Mouse (Mus musculus) intestine, embryonic 15.5 days (tissue): Measurements from ENCODE around the gene Zfp422. TPM values are rescaled to one million over a fixed set of nuclear protein-coding genes. Genes with fewer than 3 reads are reported as not detected.

Experiments
- ATAC-seq: fragments of 200-750 bp; cut with Nextera tagmentation; 2 replicates; pipeline ENCODE4 v1.8.0; 2017; ENCODE audit warnings: moderate TSS enrichment, moderate library complexity
- H3K27ac ChIP-seq: fragments of 300-500 bp; sonication (generic); 2 replicates; pipeline ENCODE4 v1.5.1; 2015; ENCODE audit warnings: mild to moderate bottlenecking, inconsistent platforms
- H3K27me3 ChIP-seq: fragments of 300-500 bp; sonication (generic); replicated peaks from 2 replicates; pipeline ENCODE4 v1.6.1; 2015; ENCODE audit warnings: inconsistent platforms
- H3K36me3 ChIP-seq: fragments of 300-500 bp; sonication (generic); 2 replicates; pipeline ENCODE4 v1.6.1; 2015; ENCODE audit warnings: inconsistent platforms
- H3K4me1 ChIP-seq: fragments of 300-500 bp; sonication (generic); replicated peaks from 2 replicates; pipeline ENCODE4 v1.6.1; 2015; ENCODE audit warnings: inconsistent platforms
- H3K4me2 ChIP-seq: fragments of 300-500 bp; sonication (generic); replicated peaks from 2 replicates; pipeline ENCODE4 v1.6.1; 2015; ENCODE audit warnings: mild to moderate bottlenecking, inconsistent platforms
- H3K4me3 ChIP-seq: fragments of 300-500 bp; sonication (generic); replicated peaks from 2 replicates; pipeline ENCODE4 v1.5.1; 2015; ENCODE audit warnings: inconsistent platforms
- H3K9ac ChIP-seq: fragments of 300-500 bp; sonication (generic); 2 replicates; pipeline ENCODE4 v1.6.1; 2015; ENCODE audit warnings: inconsistent platforms
- H3K9me3 ChIP-seq: fragments of 300-500 bp; sonication (generic); 2 replicates; pipeline ENCODE4 v1.6.1; 2016; ENCODE audit warnings: inconsistent platforms
- WGBS: fragments of 180-500 bp; shearing (Covaris S2); methylation state at CpG from one replicate; pipeline ENCODE4 v1.1.7; 2015; 5-methylcytosine and 5-hydroxymethylcytosine counted together
- polyA plus RNA-seq: library from polyadenylated mRNA; unstranded; fragments of >200 nt; fragmentation: Nextera tagmentation; extraction: Ambion mirVana; gene quantifications from 2 replicates; pipeline ENCODE4 v1.2.1, GENCODE M21; 2015

Gene Zfp422
- polyA plus RNA-seq, 1 experiment from 2014 or later, result 126 TPM

- H3K36me3 ChIP-seq, result no peaks in the 10 kb centered on the region
- ATAC-seq, result no peak
- H3K9me3 ChIP-seq, result no peaks in the 10 kb centered on the region
- no peak overlapping the region for H3K27ac ChIP-seq
- H3K4me1 ChIP-seq, result peaks cover 16% of the 10 kb centered on the region
- H3K9ac ChIP-seq, result no peak overlapping the region
- no peak overlapping the region for H3K4me2 ChIP-seq
- 70% methylated on average over 3 of the region's 3 CpGs for WGBS
- H3K4me3 ChIP-seq, result no peak overlapping the region
- H3K27me3 ChIP-seq, result no peaks in the 10 kb centered on the region
Observed at GRCm38 (mm10) chr6:116666892-116667291, 38.1 kb upstream of the Zfp422 start.

- 88% methylated on average over 12 of the region's 12 CpGs for WGBS
- no peak overlapping the region for H3K27ac ChIP-seq
- H3K9ac ChIP-seq, result no peak overlapping the region
- H3K4me3 ChIP-seq, result no peak overlapping the region
- H3K27me3 ChIP-seq, result no peaks in the 10 kb centered on the region
- no peaks in the 10 kb centered on the region for H3K9me3 ChIP-seq
- H3K4me2 ChIP-seq, result no peak overlapping the region
- peaks cover 12% of the 10 kb centered on the region for H3K4me1 ChIP-seq
- ATAC-seq, result no peak
- H3K36me3 ChIP-seq, result no peaks in the 10 kb centered on the region
Observed at GRCm38 (mm10) chr6:116666085-116666750, 37.4 kb upstream of the Zfp422 start.

- Histone ChIP-seq H3K9me3 (no peaks in the 10 kb centered on the region), H3K4me3 (no peak overlapping the region), H3K9ac (no peak overlapping the region), H3K36me3 (no peaks in the 10 kb centered on the region), H3K27ac (no peak overlapping the region), H3K4me1 (no peaks in the 10 kb centered on the region), H3K27me3 (no peaks in the 10 kb centered on the region), H3K4me2 (no peak overlapping the region)
- WGBS, result 78% methylated on average over 3 of the region's 3 CpGs
- no peak for ATAC-seq
Observed at GRCm38 (mm10) chr6:116664830-116665229, 36.0 kb upstream of the Zfp422 start.

DNA sequence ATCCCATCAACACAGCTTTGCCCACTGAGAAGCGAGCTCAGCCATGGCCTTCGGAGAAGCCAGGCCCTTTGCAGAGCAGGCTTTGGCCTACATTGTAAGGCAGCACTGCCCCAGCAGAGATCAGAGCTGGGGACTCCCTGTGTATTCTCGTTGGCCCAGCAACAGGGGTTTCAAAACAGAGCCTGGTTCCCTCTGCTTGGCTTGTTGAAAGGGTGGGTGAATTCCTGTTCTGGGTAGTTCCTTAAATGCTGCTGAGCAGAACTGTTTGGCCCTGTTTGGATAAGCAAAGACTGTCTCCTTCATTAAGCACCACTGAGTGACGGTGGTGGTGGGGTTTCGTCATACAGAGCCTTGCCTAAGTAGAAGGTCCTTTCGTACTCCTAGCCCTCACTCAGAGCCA is 35.2 kb upstream of the Zfp422 start:
- Histone ChIP-seq H3K27me3 (no peaks in the 10 kb centered on the region), H3K27ac (0 out of 2 replicates have a peak overlapping the region, but pooled peaks have one; percentile 17), H3K9me3 (no peaks in the 10 kb centered on the region), H3K4me3 (no peak overlapping the region), H3K4me1 (no peaks in the 10 kb centered on the region), H3K9ac (no peak overlapping the region), H3K36me3 (no peaks in the 10 kb centered on the region), H3K4me2 (no peak overlapping the region)
- 83% methylated on average over 6 of the region's 6 CpGs for WGBS
- no peak for ATAC-seq

DNA sequence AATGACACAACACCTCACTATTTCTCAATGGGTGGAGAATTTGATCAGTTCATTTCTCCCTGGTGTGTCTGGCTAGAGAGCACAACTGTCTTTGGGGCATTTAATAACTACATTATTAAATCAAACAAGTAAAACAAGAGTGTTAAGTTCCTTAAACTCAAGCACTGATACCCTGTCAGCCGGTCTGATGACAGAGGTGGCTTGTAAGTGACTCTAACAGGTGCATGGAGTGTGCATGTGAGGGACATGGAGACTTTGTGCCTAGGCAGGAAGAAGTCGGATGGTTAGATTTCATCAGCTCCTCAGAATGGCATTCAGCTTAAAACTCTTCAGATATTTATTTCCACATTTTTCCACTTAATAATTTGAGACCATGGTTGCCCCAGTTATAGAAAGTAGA is 34.6 kb upstream of the Zfp422 start:
- 84% methylated on average over 2 of the region's 2 CpGs for WGBS
- no peak for ATAC-seq

DNA sequence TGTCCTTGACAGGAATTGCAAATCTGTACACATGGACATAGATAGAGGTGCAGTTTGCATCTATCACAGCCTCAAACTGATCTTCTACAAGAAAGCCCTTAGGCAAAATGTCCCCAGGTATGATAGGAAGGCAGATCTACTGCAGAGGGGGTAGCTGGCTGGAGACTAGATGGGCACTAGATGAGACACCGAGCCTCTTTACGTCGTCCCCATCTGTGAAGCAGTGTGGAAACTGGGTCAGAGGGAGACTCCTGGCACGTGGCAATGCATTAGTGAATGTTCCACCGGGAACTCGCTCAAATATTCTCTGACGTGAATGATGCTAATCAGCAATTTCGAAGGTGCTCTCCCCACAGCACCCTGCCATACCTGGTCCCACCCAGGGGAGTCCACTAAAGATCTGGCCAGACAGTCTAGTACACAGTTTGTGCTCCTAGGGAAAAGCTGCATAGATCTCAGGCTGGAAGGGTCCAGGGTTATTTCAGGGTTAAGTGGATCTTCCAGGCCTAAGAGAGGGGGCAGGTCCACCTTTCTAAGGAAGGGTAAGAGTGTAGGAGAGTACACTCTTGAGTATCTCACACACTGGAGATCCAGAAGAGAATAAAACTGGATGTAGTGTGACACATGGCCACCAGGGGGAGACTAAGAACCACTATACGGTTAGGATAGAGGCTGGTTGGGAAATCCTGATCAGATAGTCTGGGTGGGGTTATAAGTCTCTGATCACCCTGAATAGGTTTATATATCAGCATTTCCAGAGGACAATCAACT is 25.1 kb upstream of the Zfp422 start:
- Histone ChIP-seq H3K4me2 (no peak overlapping the region), H3K4me3 (no peak overlapping the region), H3K27me3 (no peaks in the 10 kb centered on the region), H3K27ac (no peak overlapping the region), H3K36me3 (no peaks in the 10 kb centered on the region), H3K4me1 (peaks cover 11% of the 10 kb centered on the region; the same call in 1 of the 2 replicates), H3K9me3 (no peaks in the 10 kb centered on the region), H3K9ac (no peak overlapping the region)
- WGBS, result 59% methylated on average over 9 of the region's 9 CpGs
- peak; percentile 67 for ATAC-seq

More for the DNA sequence above, 34.6 kb upstream of the Zfp422 start:
- H3K27me3 ChIP-seq, result no peaks in the 10 kb centered on the region
- H3K9me3 ChIP-seq, result no peaks in the 10 kb centered on the region
- H3K36me3 ChIP-seq, result no peaks in the 10 kb centered on the region
- no peak overlapping the region for H3K4me3 ChIP-seq
- H3K27ac ChIP-seq, result no peak overlapping the region
- no peak overlapping the region for H3K4me2 ChIP-seq
- H3K4me1 ChIP-seq, result no peaks in the 10 kb centered on the region
- H3K9ac ChIP-seq, result no peak overlapping the region

GRCm38 (mm10) chr6:116653191-116653590 is 24.4 kb upstream of the Zfp422 start:
- H3K27me3 ChIP-seq, result no peaks in the 10 kb centered on the region
- H3K27ac ChIP-seq, result no peak overlapping the region
- H3K4me3 ChIP-seq, result no peak overlapping the region
- H3K9me3 ChIP-seq, result no peaks in the 10 kb centered on the region
- WGBS, result 81% methylated on average over 3 of the region's 3 CpGs
- ATAC-seq, result no peak
- no peak overlapping the region for H3K9ac ChIP-seq
- H3K4me1 ChIP-seq, result peaks cover 11% of the 10 kb centered on the region; the same call in 1 of the 2 replicates
- no peaks in the 10 kb centered on the region for H3K36me3 ChIP-seq
- H3K4me2 ChIP-seq, result no peak overlapping the region

DNA sequence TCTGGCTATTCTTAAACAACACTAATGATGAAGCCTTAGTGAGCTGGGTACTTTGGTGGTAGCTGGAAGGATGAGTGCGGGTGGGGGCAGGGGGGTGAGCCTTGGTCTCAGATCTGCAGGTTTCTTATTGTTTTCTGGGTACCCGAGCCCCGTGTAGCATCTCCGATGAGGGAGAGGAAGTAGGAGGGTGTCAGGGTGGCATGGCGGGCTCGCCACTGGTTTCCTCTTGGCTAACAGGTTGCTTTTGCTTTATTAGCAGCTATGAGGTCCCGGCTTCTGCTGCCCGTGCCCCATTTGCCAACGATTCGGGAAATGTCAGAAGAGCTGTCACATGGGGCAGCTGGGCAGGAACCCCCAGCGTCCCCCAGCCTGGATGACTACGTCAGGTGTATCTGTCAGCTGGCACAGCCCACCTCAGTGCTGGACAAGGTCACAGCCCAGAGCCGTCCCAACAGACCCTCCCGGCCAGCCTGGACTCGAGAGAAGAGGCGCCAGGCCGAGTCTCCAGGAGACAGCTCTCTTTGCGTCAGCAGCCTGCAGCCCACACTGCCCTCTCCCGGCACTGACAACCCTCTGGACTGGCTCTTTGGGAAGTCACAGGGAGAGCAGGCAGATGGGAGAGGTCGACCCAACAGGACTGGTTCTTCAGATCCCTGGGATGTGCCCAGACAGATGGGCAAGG is 22.8 kb upstream of the Zfp422 start:
- Histone ChIP-seq H3K27me3 (no peaks in the 10 kb centered on the region), H3K36me3 (no peaks in the 10 kb centered on the region), H3K9ac (no peak overlapping the region; the same call in 1 of the 2 replicates), H3K9me3 (no peaks in the 10 kb centered on the region), H3K27ac (no peak overlapping the region), H3K4me2 (no peak overlapping the region), H3K4me3 (no peak overlapping the region; the same call in 1 of the 2 replicates), H3K4me1 (peaks cover 14% of the 10 kb centered on the region; the same call in 1 of the 2 replicates)
- WGBS, result 70% methylated on average over 20 of the region's 20 CpGs
- ATAC-seq, result no peak

DNA sequence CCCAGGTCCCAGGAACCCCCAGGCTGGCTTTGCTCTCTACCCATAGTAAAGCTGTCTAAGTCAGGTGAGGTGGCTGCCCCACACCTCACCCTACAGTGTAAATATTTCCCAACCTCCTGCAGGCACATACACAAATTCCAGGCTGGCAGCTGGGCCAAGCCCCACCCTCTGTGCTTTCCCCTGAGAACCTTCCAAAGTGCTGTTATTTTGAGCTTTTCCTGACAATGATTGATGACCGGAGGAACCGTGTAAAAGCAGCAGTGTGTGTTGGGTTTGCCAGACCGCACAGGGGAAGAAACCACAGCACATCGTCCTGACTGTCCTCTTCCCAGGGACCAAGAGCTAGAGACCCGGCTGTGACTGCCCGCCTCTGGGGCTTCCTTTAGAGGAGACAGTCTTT is 21.6 kb upstream of the Zfp422 start, which contains the start of gene Depp1:
Gene Depp1, plus strand, starts transcription at position 204 of the 400 bp plus-strand sequence.
- peak; percentile 89 for ATAC-seq
- Histone ChIP-seq H3K4me2 (peak within 1 kb of the TSS; percentile 31; the same call in 1 of the 2 replicates), H3K9me3 (no peaks in the 10 kb centered on the region), H3K9ac (no peak within 1 kb of the TSS; the same call in 1 of the 2 replicates), H3K36me3 (no peaks in the 10 kb centered on the region), H3K27ac (no peak within 1 kb of the TSS), H3K4me1 (peaks cover 14% of the 10 kb centered on the region; the same call in 1 of the 2 replicates), H3K27me3 (no peaks in the 10 kb centered on the region), H3K4me3 (no peak within 1 kb of the TSS; the same call in 1 of the 2 replicates)
- WGBS, result 13% methylated on average over 6 of the region's 6 CpGs

- ATAC-seq, result no peak; the same call in 1 of the 2 replicates
- Histone ChIP-seq H3K9ac (no peak overlapping the region), H3K4me3 (no peak overlapping the region), H3K4me2 (no peak overlapping the region), H3K27me3 (no peaks in the 10 kb centered on the region), H3K36me3 (no peaks in the 10 kb centered on the region), H3K4me1 (peaks cover 14% of the 10 kb centered on the region; the same call in 1 of the 2 replicates), H3K9me3 (no peaks in the 10 kb centered on the region), H3K27ac (no peak overlapping the region)
- 66% methylated on average over 7 of the region's 7 CpGs for WGBS
Observed at GRCm38 (mm10) chr6:116649811-116650210, 21.0 kb upstream of the Zfp422 start.

- Histone ChIP-seq H3K4me2 (no peak overlapping the region), H3K9ac (no peak overlapping the region), H3K36me3 (no peaks in the 10 kb centered on the region), H3K9me3 (no peaks in the 10 kb centered on the region), H3K4me3 (no peak overlapping the region), H3K27ac (no peak overlapping the region), H3K27me3 (no peaks in the 10 kb centered on the region), H3K4me1 (peaks cover 10% of the 10 kb centered on the region; the same call in 1 of the 2 replicates)
- ATAC-seq, result no peak
- WGBS, result 81% methylated on average over 12 of the region's 12 CpGs
Observed at GRCm38 (mm10) chr6:116647763-116648162, 19.0 kb upstream of the Zfp422 start.

DNA sequence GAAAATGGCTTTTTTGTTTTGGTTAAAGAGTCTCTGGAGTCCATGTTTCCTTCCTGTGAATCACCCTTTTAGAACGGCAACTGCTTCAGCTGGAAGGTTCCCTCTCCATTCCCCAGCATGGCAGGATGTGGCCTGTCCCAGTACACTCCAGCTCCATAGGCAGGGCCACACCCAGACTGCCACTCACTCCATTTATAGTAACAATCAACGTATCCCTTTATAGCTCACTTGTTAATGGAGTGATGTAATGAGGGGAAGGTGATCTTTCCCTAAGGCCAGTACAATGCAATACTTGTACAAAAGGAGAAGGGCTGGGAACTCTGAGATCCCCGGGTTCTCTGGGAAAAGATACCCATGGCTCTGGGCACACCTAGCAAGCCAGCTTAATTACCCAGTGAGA is 15.5 kb upstream of the Zfp422 start:
- no peak overlapping the region for H3K9ac ChIP-seq
- 45% methylated on average over 3 of the region's 3 CpGs for WGBS
- no peaks in the 10 kb centered on the region for H3K27me3 ChIP-seq
- H3K27ac ChIP-seq, result no peak overlapping the region
- 0 out of 2 replicates have a peak, but pooled peaks cover 3% of the 10 kb centered on the region for H3K4me1 ChIP-seq
- ATAC-seq, result peak; percentile 55; the same call in 1 of the 2 replicates
- no peak overlapping the region for H3K4me2 ChIP-seq
- H3K36me3 ChIP-seq, result no peaks in the 10 kb centered on the region
- no peak overlapping the region for H3K4me3 ChIP-seq
- no peaks in the 10 kb centered on the region for H3K9me3 ChIP-seq
